Mouse (Mus musculus) stomach, embryonic 16.5 days (tissue): Measurements from ENCODE around the gene Ephb2. TPM values are rescaled to one million over a fixed set of nuclear protein-coding genes. Genes with fewer than 3 reads are reported as not detected.

Experiments used
- ATAC-seq: fragments of 200-750 bp; cut with Nextera tagmentation; 2 replicates; pipeline ENCODE4 v1.8.0; 2017; ENCODE audit warnings: moderate number of reproducible peaks, moderate TSS enrichment; ENCODE audit not compliant: insufficient read depth, low FRiP score
- H3K27ac ChIP-seq: fragments of 300-500 bp; sonication (generic); 2 replicates; pipeline ENCODE4 v1.5.1; 2014; ENCODE audit warnings: low read length
- H3K27me3 ChIP-seq: fragments of 300-500 bp; sonication (generic); 2 replicates; pipeline ENCODE4 v1.6.1; 2014; ENCODE audit warnings: low read length, control low read depth, mixed read lengths; ENCODE audit not compliant: control insufficient read depth, insufficient read depth
- H3K36me3 ChIP-seq: fragments of 300-500 bp; sonication (generic); 2 replicates; pipeline ENCODE4 v1.6.1; 2014; ENCODE audit warnings: low read length; ENCODE audit not compliant: control insufficient read depth, insufficient read depth
- H3K4me1 ChIP-seq: fragments of 300-500 bp; sonication (generic); 2 replicates; pipeline ENCODE4 v1.6.1; 2014; ENCODE audit warnings: low read length, control low read depth, mixed read lengths; ENCODE audit not compliant: control insufficient read depth, insufficient read depth
- H3K4me2 ChIP-seq: fragments of 300-500 bp; sonication (generic); 2 replicates; pipeline ENCODE4 v1.6.1; 2014; ENCODE audit warnings: low read depth, low read length, mixed read lengths
- H3K4me3 ChIP-seq: fragments of 300-500 bp; sonication (generic); replicated peaks from 2 replicates; pipeline ENCODE4 v1.5.1; 2014; ENCODE audit warnings: mild to moderate bottlenecking, low read length
- H3K9ac ChIP-seq: fragments of 300-500 bp; sonication (generic); 2 replicates; pipeline ENCODE4 v1.6.1; 2014; ENCODE audit warnings: low read length
- H3K9me3 ChIP-seq: fragments of 300-500 bp; sonication (generic); replicated peaks from 2 replicates; pipeline ENCODE4 v1.6.1; 2016; ENCODE audit warnings: low read length, control low read depth; ENCODE audit not compliant: control insufficient read depth
- WGBS: fragments of 180-500 bp; shearing (Covaris S2); extraction: QIAGEN DNeasy Blood & Tissue Kit; methylation state at CpG from one replicate; pipeline ENCODE4 v1.1.7; 2014; 5-methylcytosine and 5-hydroxymethylcytosine counted together
- polyA plus RNA-seq: library from polyadenylated mRNA; unstranded; fragments of >200 nt; fragmentation: Nextera tagmentation; extraction: Ambion mirVana; gene quantifications from 2 replicates; pipeline ENCODE4 v1.2.1, GENCODE M21; 2015

The Ephb2 gene
- polyA plus RNA-seq, 1 experiment from 2014 or later: 3.8 TPM

- Histone ChIP-seq H3K4me1 (peaks cover 9% of the 10 kb centered on the region; the same call in 1 of the 2 replicates), H3K36me3 (no peaks in the 10 kb centered on the region), H3K9me3 (no peaks in the 10 kb centered on the region), H3K27me3 (no peaks in the 10 kb centered on the region), H3K27ac (no peak overlapping the region), H3K9ac (no peak overlapping the region), H3K4me2 (no peak overlapping the region), H3K4me3 (no peak overlapping the region)
- WGBS: 39% methylated on average over 3 of the region's 3 CpGs
- ATAC-seq: no peak
These were observed 131.2 kb downstream of the Ephb2 start for GRCm38 (mm10) chr4:136704551-136704950.

- Histone ChIP-seq H3K27ac (no peak overlapping the region), H3K9me3 (no peaks in the 10 kb centered on the region), H3K36me3 (no peaks in the 10 kb centered on the region), H3K27me3 (no peaks in the 10 kb centered on the region), H3K4me2 (no peak overlapping the region), H3K4me3 (no peak overlapping the region), H3K9ac (no peak overlapping the region), H3K4me1 (peaks cover 4% of the 10 kb centered on the region; the same call in 1 of the 2 replicates)
- ATAC-seq: no peak
- 87% methylated on average over 11 of the region's 11 CpGs for WGBS
These were observed 132.4 kb downstream of the Ephb2 start for GRCm38 (mm10) chr4:136703351-136703750.

- WGBS: 85% methylated on average over 8 of the region's 8 CpGs
- H3K27ac ChIP-seq: no peak overlapping the region
These were observed 133.3 kb downstream of the Ephb2 start for GRCm38 (mm10) chr4:136702456-136702855.

GRCm38 (mm10) chr4:136701236-136701635 is 134.6 kb downstream of the Ephb2 start:
- H3K9me3 ChIP-seq: no peaks in the 10 kb centered on the region
- no peaks in the 10 kb centered on the region for H3K36me3 ChIP-seq
- no peak overlapping the region for H3K4me3 ChIP-seq
- ATAC-seq: no peak
- H3K4me2 ChIP-seq: no peak overlapping the region
- no peak overlapping the region for H3K27ac ChIP-seq
- no peak overlapping the region for H3K9ac ChIP-seq
- H3K4me1 ChIP-seq: no peaks in the 10 kb centered on the region
- H3K27me3 ChIP-seq: no peaks in the 10 kb centered on the region
- WGBS: 92% methylated on average over 11 of the region's 11 CpGs

More at GRCm38 (mm10) chr4:136702456-136702855, 133.3 kb downstream of the Ephb2 start:
- Histone ChIP-seq H3K27me3 (no peaks in the 10 kb centered on the region), H3K9me3 (no peaks in the 10 kb centered on the region), H3K4me2 (no peak overlapping the region), H3K9ac (no peak overlapping the region), H3K36me3 (no peaks in the 10 kb centered on the region), H3K4me1 (peaks cover 4% of the 10 kb centered on the region; the same call in 1 of the 2 replicates), H3K4me3 (no peak overlapping the region)
- no peak for ATAC-seq

DNA sequence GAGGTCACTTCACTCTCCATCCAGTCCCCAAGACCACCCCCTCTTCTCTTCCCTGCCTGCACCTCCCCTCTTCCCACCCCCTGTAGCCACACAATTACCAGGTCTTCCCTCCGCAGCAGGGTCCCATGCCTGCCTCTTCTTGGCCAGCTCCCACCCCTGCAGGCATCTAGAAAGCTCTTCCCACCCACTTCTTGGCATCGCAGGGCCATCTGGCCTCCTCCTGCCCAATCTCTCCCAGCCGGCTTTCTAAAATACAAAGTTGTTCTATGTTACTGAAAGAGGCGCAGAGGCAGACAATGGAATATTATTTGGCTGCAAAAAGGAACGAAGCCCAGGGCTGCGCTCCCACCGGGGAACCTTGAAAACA is 136.7 kb downstream of the Ephb2 start:
- Histone ChIP-seq H3K4me2 (no peak overlapping the region), H3K27ac (no peak overlapping the region), H3K9me3 (no peaks in the 10 kb centered on the region), H3K9ac (no peak overlapping the region), H3K36me3 (no peaks in the 10 kb centered on the region), H3K27me3 (no peaks in the 10 kb centered on the region), H3K4me1 (no peaks in the 10 kb centered on the region), H3K4me3 (no peak overlapping the region)
- 81% methylated on average over 7 of the region's 7 CpGs for WGBS
- ATAC-seq: no peak

- Histone ChIP-seq H3K4me3 (no peak overlapping the region), H3K27ac (no peak overlapping the region), H3K36me3 (no peaks in the 10 kb centered on the region), H3K4me1 (no peaks in the 10 kb centered on the region), H3K4me2 (no peak overlapping the region), H3K9me3 (no peaks in the 10 kb centered on the region), H3K9ac (no peak overlapping the region), H3K27me3 (no peaks in the 10 kb centered on the region)
- peak; percentile 5; the same call in 1 of the 2 replicates for ATAC-seq
- 83% methylated on average over 11 of the region's 11 CpGs for WGBS
These were observed 137.2 kb downstream of the Ephb2 start for GRCm38 (mm10) chr4:136698404-136699083.

- 90% methylated on average over 6 of the region's 6 CpGs for WGBS
- H3K4me1 ChIP-seq: no peaks in the 10 kb centered on the region
- no peak overlapping the region for H3K4me2 ChIP-seq
- no peak overlapping the region for H3K27ac ChIP-seq
- ATAC-seq: no peak
- H3K36me3 ChIP-seq: peaks cover 10% of the 10 kb centered on the region
- H3K4me3 ChIP-seq: no peak overlapping the region
- H3K9ac ChIP-seq: no peak overlapping the region
- H3K9me3 ChIP-seq: 0 out of 2 replicates have a peak, but pooled peaks cover 5% of the 10 kb centered on the region
- no peaks in the 10 kb centered on the region for H3K27me3 ChIP-seq
These were observed 138.5 kb downstream of the Ephb2 start for GRCm38 (mm10) chr4:136697325-136697724.

DNA sequence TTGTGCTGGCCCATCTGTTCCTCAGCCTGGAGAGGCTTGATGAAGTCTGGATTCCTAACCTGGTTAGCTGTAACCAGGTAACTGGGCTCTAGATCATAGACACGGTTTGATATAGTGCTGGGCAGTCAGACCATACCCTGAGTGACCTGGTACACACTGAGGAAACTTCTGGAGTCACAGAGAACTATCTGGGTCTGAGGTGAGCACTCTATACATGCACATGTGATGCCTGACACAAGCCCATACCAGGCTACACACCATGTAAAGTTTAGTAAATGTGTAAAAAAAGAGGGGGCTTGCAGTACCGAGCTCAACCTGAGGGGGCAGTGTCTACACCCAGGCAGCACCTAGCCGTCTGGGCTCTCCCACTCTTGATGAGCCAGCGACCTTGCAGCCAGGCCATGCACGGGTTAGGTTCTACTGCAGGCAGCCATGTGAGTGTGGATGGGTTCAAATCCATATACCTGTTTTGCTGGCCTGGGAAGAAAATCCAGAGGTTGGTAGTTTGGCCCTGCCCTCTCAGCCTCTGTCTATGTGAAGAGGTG is 139.3 kb downstream of the Ephb2 start:
- Histone ChIP-seq H3K9ac (no peak overlapping the region), H3K27me3 (no peaks in the 10 kb centered on the region), H3K4me3 (no peak overlapping the region), H3K4me1 (no peaks in the 10 kb centered on the region), H3K9me3 (0 out of 2 replicates have a peak, but pooled peaks cover 5% of the 10 kb centered on the region), H3K27ac (no peak overlapping the region), H3K36me3 (peaks cover 10% of the 10 kb centered on the region), H3K4me2 (no peak overlapping the region)
- 22% methylated on average over 5 of the region's 5 CpGs for WGBS
- ATAC-seq: no peak

- Histone ChIP-seq H3K9ac (no peak overlapping the region), H3K9me3 (0 out of 2 replicates have a peak, but pooled peaks cover 5% of the 10 kb centered on the region), H3K4me2 (no peak overlapping the region), H3K4me1 (no peaks in the 10 kb centered on the region), H3K4me3 (no peak overlapping the region), H3K27me3 (no peaks in the 10 kb centered on the region), H3K27ac (no peak overlapping the region), H3K36me3 (peaks cover 10% of the 10 kb centered on the region)
- WGBS: 94% methylated on average over 9 of the region's 9 CpGs
- no peak for ATAC-seq
These were observed 140.1 kb downstream of the Ephb2 start for GRCm38 (mm10) chr4:136695696-136696095.
